Mouse (Mus musculus): ENCODE results near the gene Dgkq. TPM values are rescaled to one million over a fixed set of nuclear protein-coding genes. Genes with fewer than 3 reads are reported as not detected.
A peak's percentile ranks its signal among the peaks of the same experiment; 100 is the strongest.

The Dgkq gene
- polyA plus RNA-seq, 2 experiments: 1.9 to 4.7 TPM

DNA sequence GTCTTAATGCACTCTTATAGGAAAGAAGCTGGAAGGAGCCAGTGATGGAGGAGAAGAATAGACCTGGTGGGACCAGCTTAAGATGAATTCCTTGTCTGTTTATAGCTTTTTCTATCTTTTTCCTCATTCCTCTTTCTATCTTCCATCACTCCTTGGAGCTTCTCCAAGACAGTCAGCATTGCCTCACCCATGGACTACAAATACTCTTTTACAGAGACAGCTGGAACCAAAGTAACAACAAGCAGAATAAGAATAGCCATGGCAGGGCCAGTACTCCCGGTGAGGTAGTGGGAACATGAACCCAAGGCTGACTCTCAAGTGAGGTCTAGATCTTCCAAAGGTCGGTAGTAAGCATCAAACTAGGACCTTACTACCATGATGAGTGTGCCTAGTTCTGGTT lies 43.6 kb upstream of the Dgkq start:
- Histone ChIP-seq H3K9me3 (ENCODE audit: control insufficient read depth, low read length) (no peaks in the 10 kb centered on the region), H3K4me1 (replicated peaks; ENCODE audit: control insufficient read depth in 2 of 2, insufficient read depth in 2 of 2, low read length in 1 of 2) (peaks cover 13 to 14% of the 10 kb centered on the region in 2 experiments), H3K4me3 (ENCODE audit: insufficient read depth in 1 of 2, low read depth in 2 of 2, low read length in 2 of 2) (no peak overlapping the region), H3K9ac (replicated peaks) (no peak overlapping the region), H3K27ac (no peak overlapping the region), H3K4me2 (ENCODE audit: low read depth) (no peak overlapping the region), H3K36me3 (replicated peaks; ENCODE audit: control insufficient read depth, insufficient read depth, low read depth) (no peaks in the 10 kb centered on the region), H3K27me3 (ENCODE audit: control insufficient read depth, insufficient read depth, low read length) (no peaks in the 10 kb centered on the region)
- DNase-seq (ENCODE audit: low read depth in 3 of 3, low spot score in 3 of 3) (no peak), ATAC-seq (ENCODE audit: insufficient read depth) (no peak)
- WGBS (ENCODE audit: insufficient replicate concordance): 62% methylated on average over 2 of the region's 2 CpGs
- no peak for TF ChIP-seq CTCF (IDR thresholded peaks at IDR 0.05; ENCODE audit: low read depth)
- TF ChIP-seq EP300 (IDR thresholded peaks at IDR 0.05; ENCODE audit: low read depth): no peak

DNA sequence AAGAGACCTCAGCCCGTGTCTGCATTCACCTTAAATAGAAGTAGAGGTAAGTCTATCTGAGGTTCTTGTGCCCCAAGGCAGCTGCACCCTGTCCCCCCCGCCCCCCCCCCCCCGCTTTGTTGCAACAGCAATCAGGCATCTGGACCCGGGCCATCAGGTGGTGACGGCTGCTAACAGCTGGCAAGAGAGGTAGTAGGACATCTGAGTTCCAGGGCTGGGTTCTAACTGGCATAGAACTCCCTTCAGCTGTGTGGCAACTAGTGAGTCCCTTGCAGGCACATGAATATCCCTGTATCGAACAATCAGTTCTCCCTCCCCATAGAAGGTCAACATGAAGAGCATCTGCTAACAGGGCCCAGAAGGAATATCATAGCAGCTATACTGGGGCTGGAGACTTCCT lies 42.5 kb upstream of the Dgkq start:
- no peak overlapping the region for H3K9ac ChIP-seq (replicated peaks)
- DNase-seq (ENCODE audit: low read depth in 3 of 3, low spot score in 3 of 3): no peak
- no peaks in the 10 kb centered on the region for H3K9me3 ChIP-seq (ENCODE audit: control insufficient read depth, low read length)
- no peaks in the 10 kb centered on the region for H3K27me3 ChIP-seq (ENCODE audit: control insufficient read depth, insufficient read depth, low read length)
- H3K4me1 ChIP-seq (replicated peaks; ENCODE audit: control insufficient read depth in 2 of 2, insufficient read depth in 2 of 2, low read length in 1 of 2): peaks cover 24 to 25% of the 10 kb centered on the region in 2 experiments
- no peak overlapping the region for H3K4me2 ChIP-seq (ENCODE audit: low read depth)
- ATAC-seq (ENCODE audit: insufficient read depth): no peak
- 72% methylated on average over 6 of the region's 6 CpGs for WGBS (ENCODE audit: insufficient replicate concordance)
- no peak overlapping the region for H3K27ac ChIP-seq
- H3K4me3 ChIP-seq (ENCODE audit: insufficient read depth in 1 of 2, low read depth in 2 of 2, low read length in 2 of 2): no peak overlapping the region
- TF ChIP-seq CTCF (IDR thresholded peaks at IDR 0.05; ENCODE audit: low read depth): no peak
- TF ChIP-seq EP300 (IDR thresholded peaks at IDR 0.05; ENCODE audit: low read depth): no peak
- no peaks in the 10 kb centered on the region for H3K36me3 ChIP-seq (replicated peaks; ENCODE audit: control insufficient read depth, insufficient read depth, low read depth)

DNA sequence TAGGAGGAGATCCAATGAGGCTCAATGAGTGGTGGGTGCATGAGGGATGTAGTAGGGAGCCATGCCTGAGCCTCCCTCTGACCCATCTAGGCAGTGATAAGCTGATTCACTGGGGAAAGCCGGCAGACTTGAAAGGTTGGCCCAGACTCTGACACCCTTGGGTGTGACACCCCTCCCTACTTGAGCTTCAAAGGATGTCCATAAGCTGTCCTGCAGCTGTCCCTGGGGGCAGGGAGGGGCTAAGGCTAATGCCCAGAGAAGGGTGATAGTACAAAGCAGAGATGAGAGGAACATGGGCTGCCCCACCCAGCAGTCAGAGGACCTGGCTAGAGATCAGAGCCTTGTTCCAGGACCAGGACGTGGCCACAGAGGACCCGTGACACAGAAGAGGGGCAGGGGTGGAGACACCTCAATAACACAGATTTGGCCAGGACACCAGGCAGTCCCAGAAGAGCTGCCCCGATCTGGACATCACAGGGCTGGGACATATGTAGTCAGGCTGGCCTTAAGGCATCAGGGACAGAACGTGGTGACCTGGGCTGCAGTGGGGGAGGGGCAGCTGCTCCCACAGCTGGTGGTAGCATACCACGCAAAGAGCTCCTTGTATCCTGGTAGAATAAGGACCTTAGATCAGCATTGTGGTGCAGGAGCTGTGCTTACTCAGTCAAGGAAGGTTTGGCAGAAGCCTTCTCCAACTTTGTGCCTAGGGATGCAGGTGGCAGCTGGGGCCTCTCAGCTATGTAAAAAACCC lies 39.7 kb upstream of the Dgkq start:
- DNase-seq (ENCODE audit: low read depth in 3 of 3, low spot score in 3 of 3): no peak
- no peak overlapping the region for H3K9ac ChIP-seq (replicated peaks)
- peaks cover 25 to 27% of the 10 kb centered on the region in 2 experiments for H3K4me1 ChIP-seq (replicated peaks; ENCODE audit: control insufficient read depth in 2 of 2, insufficient read depth in 2 of 2, low read length in 1 of 2)
- peaks cover 8% of the 10 kb centered on the region for H3K36me3 ChIP-seq (replicated peaks; ENCODE audit: control insufficient read depth, insufficient read depth, low read depth)
- TF ChIP-seq EP300 (IDR thresholded peaks at IDR 0.05; ENCODE audit: low read depth) (no peak), CTCF (IDR thresholded peaks at IDR 0.05; ENCODE audit: low read depth) (no peak)
- WGBS (ENCODE audit: insufficient replicate concordance): 47% methylated on average over 6 of the region's 6 CpGs
- H3K27ac ChIP-seq: no peak overlapping the region; the same call in 1 of the 2 replicates
- ATAC-seq (ENCODE audit: insufficient read depth): peak; percentile 39
- H3K4me2 ChIP-seq (ENCODE audit: low read depth): no peak overlapping the region
- H3K4me3 ChIP-seq (ENCODE audit: insufficient read depth in 1 of 2, low read depth in 2 of 2, low read length in 2 of 2): no peak overlapping the region
- H3K9me3 ChIP-seq (ENCODE audit: control insufficient read depth, low read length): no peaks in the 10 kb centered on the region
- H3K27me3 ChIP-seq (ENCODE audit: control insufficient read depth, insufficient read depth, low read length): no peaks in the 10 kb centered on the region

DNA sequence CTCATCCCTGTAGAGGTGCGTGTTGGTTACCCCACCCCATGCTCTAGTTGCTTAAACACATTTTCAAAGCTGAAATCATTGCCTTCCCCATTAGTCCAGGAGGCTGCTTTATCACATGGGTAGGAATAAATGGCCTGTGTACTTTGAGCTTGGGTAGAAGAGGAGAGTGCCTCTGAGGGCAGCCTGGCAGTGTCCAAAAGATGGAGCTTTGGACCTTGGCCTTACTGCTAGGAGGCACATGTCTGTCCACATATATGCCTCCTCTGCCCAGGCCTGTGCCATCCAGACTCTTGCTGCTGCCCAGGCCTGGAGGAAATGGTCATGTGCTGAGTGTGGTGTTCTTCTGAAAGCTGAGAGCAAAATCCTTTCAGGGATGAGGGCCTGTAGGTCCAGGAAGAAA lies 38.9 kb upstream of the Dgkq start:
- 77% methylated on average over 1 of the region's 1 CpGs for WGBS (ENCODE audit: insufficient replicate concordance)
- peaks cover 8% of the 10 kb centered on the region for H3K36me3 ChIP-seq (replicated peaks; ENCODE audit: control insufficient read depth, insufficient read depth, low read depth)
- peaks cover 25 to 29% of the 10 kb centered on the region in 2 experiments for H3K4me1 ChIP-seq (replicated peaks; ENCODE audit: control insufficient read depth in 2 of 2, insufficient read depth in 2 of 2, low read length in 1 of 2)
- no peaks in the 10 kb centered on the region for H3K27me3 ChIP-seq (ENCODE audit: control insufficient read depth, insufficient read depth, low read length)
- TF ChIP-seq CTCF (IDR thresholded peaks at IDR 0.05; ENCODE audit: low read depth) (no peak), EP300 (IDR thresholded peaks at IDR 0.05; ENCODE audit: low read depth) (no peak)
- DNase-seq (ENCODE audit: low read depth in 3 of 3, low spot score in 3 of 3) (no peak), ATAC-seq (ENCODE audit: insufficient read depth) (no peak)
- no peak overlapping the region for H3K4me3 ChIP-seq (ENCODE audit: insufficient read depth in 1 of 2, low read depth in 2 of 2, low read length in 2 of 2)
- H3K9me3 ChIP-seq (ENCODE audit: control insufficient read depth, low read length): no peaks in the 10 kb centered on the region
- peak overlapping the region; percentile 41 for H3K27ac ChIP-seq
- peak overlapping the region; percentile 10; the same call in 1 of the 2 replicates for H3K9ac ChIP-seq (replicated peaks)
- H3K4me2 ChIP-seq (ENCODE audit: low read depth): peak overlapping the region; percentile 11; the same call in 1 of the 2 replicates

DNA sequence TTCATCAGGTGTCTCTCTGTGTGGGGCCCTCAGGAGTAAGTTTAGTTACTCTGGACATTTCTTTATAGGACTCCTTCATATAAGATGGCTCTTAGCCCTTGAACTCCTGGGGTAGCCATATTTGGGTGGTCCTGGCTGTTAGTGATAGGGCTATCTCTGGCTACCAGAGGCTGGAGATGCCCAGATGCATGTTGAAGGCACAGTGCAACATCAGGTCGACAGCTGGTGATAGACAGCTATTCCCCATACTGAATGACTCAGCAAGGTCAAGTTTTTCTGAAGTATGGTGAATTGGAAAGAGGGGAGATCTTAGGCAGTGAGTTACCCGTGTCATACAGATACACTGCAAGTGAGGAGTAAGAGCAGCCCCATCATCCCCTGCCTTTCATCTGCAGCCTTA lies 38.3 kb upstream of the Dgkq start:
- no peaks in the 10 kb centered on the region for H3K27me3 ChIP-seq (ENCODE audit: control insufficient read depth, insufficient read depth, low read length)
- peak in 1 of 3 experiments; percentile 54 for DNase-seq (ENCODE audit: low read depth in 3 of 3, low spot score in 3 of 3)
- no peak overlapping the region for H3K4me3 ChIP-seq (ENCODE audit: insufficient read depth in 1 of 2, low read depth in 2 of 2, low read length in 2 of 2)
- H3K36me3 ChIP-seq (replicated peaks; ENCODE audit: control insufficient read depth, insufficient read depth, low read depth): peaks cover 8% of the 10 kb centered on the region
- peak; percentile 86 for TF ChIP-seq EP300 (IDR thresholded peaks at IDR 0.05; ENCODE audit: low read depth)
- TF ChIP-seq CTCF (IDR thresholded peaks at IDR 0.05; ENCODE audit: low read depth): no peak
- H3K4me1 ChIP-seq (replicated peaks; ENCODE audit: control insufficient read depth in 2 of 2, insufficient read depth in 2 of 2, low read length in 1 of 2): peaks cover 25 to 29% of the 10 kb centered on the region in 2 experiments
- no peaks in the 10 kb centered on the region for H3K9me3 ChIP-seq (ENCODE audit: control insufficient read depth, low read length)
- WGBS (ENCODE audit: insufficient replicate concordance): 5% methylated on average over 2 of the region's 2 CpGs
- peak overlapping the region; percentile 41 for H3K27ac ChIP-seq
- peak overlapping the region; percentile 11 for H3K4me2 ChIP-seq (ENCODE audit: low read depth)
- 0 out of 2 replicates have a peak overlapping the region, but pooled peaks have one; percentile 11 for H3K9ac ChIP-seq (replicated peaks)
- ATAC-seq (ENCODE audit: insufficient read depth): peak; percentile 81
